Comparison of ENCODE assay signal across 10 mouse cellular contexts in genomic region chr6:122485401-122486296, GRCm38 (mm10). TPM values are rescaled to one million over a fixed set of nuclear protein-coding genes. Genes with fewer than 3 reads are reported as not detected.
A peak's percentile ranks its signal among the peaks of the same experiment; 100 is the strongest.
DNase-seq lines count a peak whose midpoint lies in the region; ATAC-seq and TF ChIP-seq lines count a peak whose summit lies in the region.
"Had no signal": no experiment of that assay in that cellular context is flagged by ENCODE, and none has a peak within 500 bp of the region (broad histone marks: within the 10 kb centered on the region; RNA-seq: fewer than 3 reads in every experiment).

No protein-coding gene starts in this region.

- TF ChIP-seq POLR2A in spleen, adult 2 months (IDR thresholded peaks at IDR 0.05; ENCODE audit: low read depth, low read length): no peak

- H3K9ac ChIP-seq in heart, postnatal 0 days (replicated peaks; ENCODE audit: low read depth, low read length): 0 out of 2 replicates have a peak overlapping the region, but pooled peaks have one; percentile 35
- peak overlapping the region; percentile 85 for H3K9ac ChIP-seq in limb, embryonic 11.5 days (ENCODE audit: low read length)
- peak overlapping the region; percentile 93 for H3K9ac ChIP-seq in neural tube, embryonic 14.5 days (replicated peaks; ENCODE audit: low read depth, low read length)

- peaks cover 20% of the 10 kb centered on the region for H3K27me3 ChIP-seq in spleen, adult 2 months (ENCODE audit: control insufficient read depth, insufficient read depth, low read length)
- H3K27me3 ChIP-seq in heart, postnatal 0 days (ENCODE audit: control insufficient read depth, insufficient read depth, low read length): peaks cover 54% of the 10 kb centered on the region
- H3K27me3 ChIP-seq in limb, embryonic 11.5 days (ENCODE audit: control insufficient read depth, insufficient read depth, low read length): no peaks in the 10 kb centered on the region
- H3K27me3 ChIP-seq in neural tube, embryonic 14.5 days (ENCODE audit: control insufficient read depth, insufficient read depth, low read length): no peaks in the 10 kb centered on the region

- H3K27ac ChIP-seq in spleen, adult 2 months (ENCODE audit: insufficient read depth, low read length): no peak overlapping the region
- no peak overlapping the region for H3K27ac ChIP-seq in heart, postnatal 0 days (ENCODE audit: low read depth)
- peak overlapping the region; percentile 82 for H3K27ac ChIP-seq in limb, embryonic 11.5 days (replicated peaks; ENCODE audit: low read depth, low read length)
- peak overlapping the region; percentile 97 for H3K27ac ChIP-seq in neural tube, embryonic 14.5 days (ENCODE audit: low read depth, low read length)

- TF ChIP-seq EP300 in heart, postnatal 0 days (IDR thresholded peaks at IDR 0.05; ENCODE audit: low read depth): no peak

- 7% methylated on average over 73 of the region's 91 CpGs for WGBS in spleen, adult 2 months
- 4% methylated on average over 38 of the region's 91 CpGs for WGBS in heart, postnatal 0 days
- 2% methylated on average over 53 of the region's 91 CpGs for WGBS in limb, embryonic 11.5 days
- WGBS in neural tube, embryonic 14.5 days: 2% methylated on average over 58 of the region's 91 CpGs

- peak; percentile 10 for DNase-seq in cerebellum, adult 11 months
- DNase-seq in cerebellum, adult 8-10 months: no peak
- DNase-seq in spleen, adult 2 months (ENCODE audit: low read depth in 1 of 2, low spot score in 2 of 2): no peak
- DNase-seq in spleen, postnatal 10 days (ENCODE audit: low spot score in 2 of 2): no peak
- no peak for DNase-seq in heart, postnatal 0 days (ENCODE audit: low spot score)
- peak; percentile 68 for DNase-seq in limb, embryonic 11.5 days (ENCODE audit: low spot score)
- no peak for DNase-seq in gastrocnemius, postnatal 14 days

- peak overlapping the region; percentile 61 for H3K4me3 ChIP-seq in spleen, adult 2 months (ENCODE audit: extremely low read depth, insufficient read depth, insufficient read length)
- H3K4me3 ChIP-seq in heart, postnatal 0 days (ENCODE audit: low read depth, low read length): peak overlapping the region; percentile 64
- H3K4me3 ChIP-seq in limb, embryonic 11.5 days (ENCODE audit: low read depth, low read length): peak overlapping the region; percentile 64
- peak overlapping the region; percentile 65 for H3K4me3 ChIP-seq in neural tube, embryonic 14.5 days (ENCODE audit: low read depth, low read length)

- no peak for TF ChIP-seq CTCF in spleen, adult 2 months (IDR thresholded peaks at IDR 0.05; ENCODE audit: extremely low read depth, insufficient read depth, insufficient read length, insufficient replicate concordance)
- TF ChIP-seq CTCF in heart, postnatal 0 days (IDR thresholded peaks at IDR 0.05; ENCODE audit: low read depth): no peak

- peak; percentile 41; the same call in 1 of the 2 replicates for ATAC-seq in heart, postnatal 0 days (ENCODE audit: insufficient read depth, low read depth)
- peak; percentile 64 for ATAC-seq in limb, embryonic 11.5 days (ENCODE audit: insufficient number of reproducible peaks, low FRiP score, low TSS enrichment, low read depth)
- ATAC-seq in neural tube, embryonic 14.5 days (ENCODE audit: low read depth): peak; percentile 51

- peak overlapping the region; percentile 94 for H3K4me2 ChIP-seq in heart, postnatal 0 days (ENCODE audit: low read depth, low read length)
- peak overlapping the region; percentile 29 for H3K4me2 ChIP-seq in limb, embryonic 11.5 days (ENCODE audit: low read depth, severe bottlenecking)
- peak overlapping the region; percentile 57 for H3K4me2 ChIP-seq in neural tube, embryonic 14.5 days (ENCODE audit: low read depth, low read length)

- H3K4me1 ChIP-seq in spleen, adult 2 months (ENCODE audit: control insufficient read depth, insufficient read depth, insufficient read length): peaks cover 7% of the 10 kb centered on the region
- H3K4me1 ChIP-seq in heart, postnatal 0 days (ENCODE audit: control insufficient read depth, insufficient read depth): 0 out of 2 replicates have a peak, but pooled peaks cover 4% of the 10 kb centered on the region
- H3K4me1 ChIP-seq in limb, embryonic 11.5 days (ENCODE audit: control insufficient read depth, insufficient read depth, low read length): no peaks in the 10 kb centered on the region
- H3K4me1 ChIP-seq in neural tube, embryonic 14.5 days (ENCODE audit: control insufficient read depth, insufficient read depth, low read length): peaks cover 16% of the 10 kb centered on the region

- intact Hi-C loops in gastrocnemius, postnatal 14 days (cut with DNase I; ENCODE audit: low total_unique reads): no loop called here

- H3K9me3 ChIP-seq in heart, postnatal 0 days (replicated peaks; ENCODE audit: control insufficient read depth, low read length): no peaks in the 10 kb centered on the region
- no peaks in the 10 kb centered on the region for H3K9me3 ChIP-seq in limb, embryonic 11.5 days (ENCODE audit: control insufficient read depth, low read length)
- H3K9me3 ChIP-seq in neural tube, embryonic 14.5 days (ENCODE audit: control insufficient read depth, low read length): no peaks in the 10 kb centered on the region

- H3K36me3 ChIP-seq in spleen, adult 2 months (ENCODE audit: control insufficient read depth, insufficient read depth, low read length): no peaks in the 10 kb centered on the region
- no peaks in the 10 kb centered on the region for H3K36me3 ChIP-seq in heart, postnatal 0 days (replicated peaks; ENCODE audit: control insufficient read depth, insufficient read depth, low read length)
- no peaks in the 10 kb centered on the region for H3K36me3 ChIP-seq in limb, embryonic 11.5 days (ENCODE audit: control insufficient read depth, insufficient read depth, low read length)
- no peaks in the 10 kb centered on the region for H3K36me3 ChIP-seq in neural tube, embryonic 14.5 days (ENCODE audit: control insufficient read depth, insufficient read depth, low read length)

RNA-seq across cellular contexts. Expression of gene Rimklb, which starts 12.9 kb away (rescaled TPM):
- polyA plus RNA-seq in spleen, adult 2 months (2012; rRNA removed): not detected in 2 replicates
- 0.27 TPM in 1 of 2 replicates, not detected in the other for total RNA-seq in heart, postnatal 0 days (2014; rRNA removed; ENCODE audit: low replicate concordance)
- polyA plus RNA-seq in heart, postnatal 0 days (2015; fragmentation: Nextera tagmentation; extraction: Ambion mirVana): 0.48 and 0.79 TPM in 2 replicates
- polyA plus RNA-seq in limb, embryonic 11.5 days (2014; fragmentation: Nextera tagmentation; extraction: Ambion mirVana): 50.7 and 56.2 TPM in 2 replicates
- 123 and 125 TPM in 2 replicates for polyA plus RNA-seq in neural tube, embryonic 14.5 days (2014; fragmentation: Nextera tagmentation; extraction: Ambion mirVana)
- 1 to 10 TPM in 1 of 2 experiments, under 1 TPM in 1; 1.00 to 2.4 TPM for total RNA-seq in gastrocnemius, postnatal 14 days (2021)
- total RNA-seq: hematopoietic stem cell, adult 5-6 weeks had no signal
- polyA plus RNA-seq: C2C12 had no signal

RNA-seq across cellular contexts. Expression of gene Mfap5, which starts 20.0 kb away (rescaled TPM):
- polyA plus RNA-seq in spleen, adult 2 months (2012; rRNA removed): 11.7 and 13.3 TPM in 2 replicates
- total RNA-seq in heart, postnatal 0 days (2014; rRNA removed; ENCODE audit: low replicate concordance): 31.3 and 39.4 TPM in 2 replicates
- polyA plus RNA-seq in heart, postnatal 0 days (2015; fragmentation: Nextera tagmentation; extraction: Ambion mirVana): 61.1 and 73.5 TPM in 2 replicates
- 0.33 and 0.44 TPM in 2 replicates for polyA plus RNA-seq in limb, embryonic 11.5 days (2014; fragmentation: Nextera tagmentation; extraction: Ambion mirVana)
- 1.8 and 5.5 TPM in 2 replicates for polyA plus RNA-seq in neural tube, embryonic 14.5 days (2014; fragmentation: Nextera tagmentation; extraction: Ambion mirVana)
- total RNA-seq in gastrocnemius, postnatal 14 days (2021): 100 to 1,000 TPM in 1 of 2 experiments, 10 to 100 TPM in 1; 92.6 to 115 TPM
- total RNA-seq: hematopoietic stem cell, adult 5-6 weeks had no signal

Comparison
In these comparisons a context has a peak if more than half of its experiments do, and no peak if none do; other contexts are left out.
1. DNase-seq: peak in cerebellum, adult 11 months (single experiment) and limb, embryonic 11.5 days (single experiment); none in cerebellum, adult 8-10 months (single experiment), spleen, adult 2 months (0 of 2), spleen, postnatal 10 days (0 of 2), heart, postnatal 0 days (single experiment) and gastrocnemius, postnatal 14 days (single experiment).
2. H3K27ac ChIP-seq: peak in limb, embryonic 11.5 days (single experiment) and neural tube, embryonic 14.5 days (single experiment); none in spleen, adult 2 months (single experiment) and heart, postnatal 0 days (single experiment).
3. H3K4me2 ChIP-seq: peak in every context shown above with its lines; median percentile 94 in heart, postnatal 0 days; 57 in neural tube, embryonic 14.5 days; 29 in limb, embryonic 11.5 days.
4. H3K9ac ChIP-seq: peak in every context shown above with its lines; median percentile 93 in neural tube, embryonic 14.5 days; 85 in limb, embryonic 11.5 days; 35 in heart, postnatal 0 days.
5. RNA of gene Rimklb, which starts 12.9 kb away (polyA plus RNA-seq): 123 to 125 TPM in neural tube, embryonic 14.5 days and 50.7 to 56.2 TPM in limb, embryonic 11.5 days; 0.48 to 0.79 TPM in heart, postnatal 0 days and not detected in spleen, adult 2 months; every median in the first group is over 10 times any median in the second.
6. Peak in every context shown above with its lines, with median percentiles within 50 percentile points of each other: H3K4me3 ChIP-seq and ATAC-seq.